Mouse (Mus musculus) CH12.LX (cell line): ENCODE measurements around the gene Ppp4c. TPM values are rescaled to one million over a fixed set of nuclear protein-coding genes. Genes with fewer than 3 reads are reported as not detected.

ENCODE experiments used
- DNase-seq: peaks from one replicate; pipeline ENCODE4 v3.0.0-alpha.2; 2013; ENCODE audit errors: extremely low read depth
- H3K27ac ChIP-seq: 2 replicates; pipeline ENCODE4 v1.5.1; 2012; ENCODE audit warnings: low read depth, mild to moderate bottlenecking, control low read depth, moderate library complexity; ENCODE audit not compliant: insufficient read depth
- H3K27me3 ChIP-seq: replicated peaks from 2 replicates; pipeline ENCODE3; 2012; ENCODE audit warnings: inconsistent platforms
- H3K36me3 ChIP-seq, 2 experiments: replicated peaks in 1 of 2; 2 replicates each; pipeline versions ENCODE3 to v1.6.1; 2012; ENCODE audit warnings: inconsistent platforms in 1 of 2, low read length in 1 of 2, mild to moderate bottlenecking in 1 of 2, mixed read lengths in 1 of 2, moderate library complexity in 1 of 2; ENCODE audit not compliant: control insufficient read depth in 1 of 2, insufficient read depth in 1 of 2
- H3K4me1 ChIP-seq, 2 experiments: 2 replicates each; pipeline ENCODE4 v1.6.1; 2012; ENCODE audit warnings: inconsistent platforms in 1 of 2, moderate library complexity in 1 of 2; ENCODE audit not compliant: insufficient read depth in 2 of 2, control insufficient read depth in 1 of 2
- H3K4me2 ChIP-seq: 2 replicates; pipeline ENCODE4 v1.6.1; 2012; ENCODE audit warnings: low read depth, mild to moderate bottlenecking, control low read depth; ENCODE audit not compliant: poor library complexity, insufficient read depth, severe bottlenecking
- H3K4me3 ChIP-seq, 3 experiments: fragments of 150-350 bp in 1 of 3; sonication (generic) in 1 of 3; replicated peaks in 1 of 3; 2 replicates each; pipeline versions ENCODE3 to v1.5.1; 2011 to 2012; ENCODE audit warnings: low read depth in 2 of 3, low read length in 2 of 3, mild to moderate bottlenecking in 2 of 3, moderate library complexity in 2 of 3, control low read depth in 1 of 3, improper control_type of control experiment in 1 of 3, inconsistent platforms in 1 of 3, mixed read lengths in 1 of 3; ENCODE audit not compliant: poor library complexity in 1 of 3
- H3K79me2 ChIP-seq: replicated peaks from 2 replicates; pipeline ENCODE4 v1.6.1; 2012; ENCODE audit warnings: mild to moderate bottlenecking, moderate library complexity; ENCODE audit not compliant: control insufficient read depth, poor library complexity, insufficient read depth, severe bottlenecking; ENCODE audit errors: extremely low read depth
- H3K9ac ChIP-seq: 2 replicates; pipeline ENCODE4 v1.6.1; 2012; ENCODE audit warnings: low read depth, mild to moderate bottlenecking, control low read depth, moderate library complexity; ENCODE audit not compliant: insufficient read depth
- H3K9me3 ChIP-seq: replicated peaks from 2 replicates; pipeline ENCODE3; 2012; ENCODE audit warnings: low read length, inconsistent platforms, mixed read lengths
- BHLHE40 ChIP-seq: IDR thresholded peaks from 2 replicates; pipeline ENCODE4 v1.6.1; 2011; ENCODE audit warnings: mild to moderate bottlenecking, low read depth, low read length, improper control_type of control experiment
- CHD1 ChIP-seq: IDR thresholded peaks from 2 replicates; pipeline ENCODE4 v1.6.1; 2012; ENCODE audit warnings: low read depth, low read length, improper control_type of control experiment, inconsistent platforms
- CTCF ChIP-seq, 2 experiments: IDR thresholded peaks in 1 of 2; conservative IDR thresholded peaks in 1 of 2; 2 replicates each; pipeline ENCODE4 v1.5.1; 2011 to 2012; ENCODE audit warnings: low read depth in 2 of 2, low read length in 2 of 2, improper control_type of control experiment in 1 of 2, inconsistent platforms in 1 of 2, mild to moderate bottlenecking in 1 of 2, moderate library complexity in 1 of 2
- E2F4 ChIP-seq: IDR thresholded peaks from 2 replicates; pipeline ENCODE4 v1.6.1; 2011; ENCODE audit warnings: low read depth, low read length, improper control_type of control experiment; ENCODE audit not compliant: insufficient replicate concordance
- ELF1 ChIP-seq: IDR thresholded peaks from 2 replicates; pipeline ENCODE4 v1.6.1; 2014; ENCODE audit warnings: low read depth, mild to moderate bottlenecking, inconsistent platforms, low read length, improper control_type of control experiment
- ETS1 ChIP-seq: conservative IDR thresholded peaks from 2 replicates; pipeline ENCODE4 v1.6.1; 2012; ENCODE audit warnings: low read depth, mild to moderate bottlenecking, inconsistent platforms, low read length, improper control_type of control experiment, moderate library complexity
- GABPA ChIP-seq: IDR thresholded peaks from 2 replicates; pipeline ENCODE4 v1.6.1; 2012; ENCODE audit warnings: low read depth, low read length, improper control_type of control experiment, inconsistent platforms; ENCODE audit not compliant: insufficient replicate concordance
- HCFC1 ChIP-seq: IDR thresholded peaks from 2 replicates; pipeline ENCODE4 v1.6.1; 2012; ENCODE audit warnings: low read depth, mild to moderate bottlenecking, inconsistent platforms, low read length, improper control_type of control experiment
- IRF4 ChIP-seq: IDR thresholded peaks from 2 replicates; pipeline ENCODE4 v1.6.1; 2014; ENCODE audit warnings: low read depth, mild to moderate bottlenecking, inconsistent platforms, low read length, improper control_type of control experiment
- JUND ChIP-seq: conservative IDR thresholded peaks from 2 replicates; pipeline ENCODE4 v1.6.1; 2011; ENCODE audit warnings: low read depth, low read length, improper control_type of control experiment
- KAT2A ChIP-seq: IDR thresholded peaks from 2 replicates; pipeline ENCODE4 v1.6.1; 2012; ENCODE audit warnings: low read length, improper control_type of control experiment, inconsistent platforms; ENCODE audit not compliant: insufficient replicate concordance
- MAFK ChIP-seq: IDR thresholded peaks from 2 replicates; pipeline ENCODE4 v1.6.1; 2011; ENCODE audit warnings: low read length, improper control_type of control experiment; ENCODE audit not compliant: insufficient replicate concordance
- MYC ChIP-seq: IDR thresholded peaks from 2 replicates; pipeline ENCODE4 v1.6.1; 2011; ENCODE audit warnings: low read depth, mild to moderate bottlenecking, improper control_type of control experiment, low read length
- NRF1 ChIP-seq: IDR thresholded peaks from 2 replicates; pipeline ENCODE4 v1.6.1; 2014; ENCODE audit warnings: low read depth, mild to moderate bottlenecking, inconsistent platforms, low read length, improper control_type of control experiment, moderate library complexity
- PAX5 ChIP-seq: IDR thresholded peaks from 2 replicates; pipeline ENCODE4 v1.6.1; 2012; ENCODE audit warnings: low read length, inconsistent platforms, mixed read lengths
- RAD21 ChIP-seq: IDR thresholded peaks from 2 replicates; pipeline ENCODE4 v1.6.1; 2011; ENCODE audit warnings: low read depth, mild to moderate bottlenecking, low read length, improper control_type of control experiment, moderate library complexity
- SIN3A ChIP-seq: IDR thresholded peaks from 2 replicates; pipeline ENCODE4 v1.6.1; 2012; ENCODE audit warnings: low read length, improper control_type of control experiment, inconsistent platforms
- TCF12 ChIP-seq: IDR thresholded peaks from 2 replicates; pipeline ENCODE4 v1.6.1; 2014; ENCODE audit warnings: low read depth, mild to moderate bottlenecking, inconsistent platforms, low read length, improper control_type of control experiment
- UBTF ChIP-seq: IDR thresholded peaks from 2 replicates; pipeline ENCODE4 v1.6.1; 2012; ENCODE audit warnings: low read depth, mild to moderate bottlenecking, inconsistent platforms, low read length, improper control_type of control experiment, moderate library complexity
- ZC3H11A ChIP-seq: IDR thresholded peaks from 2 replicates; pipeline ENCODE4 v1.6.1; 2012; ENCODE audit warnings: low read depth, mild to moderate bottlenecking, inconsistent platforms, low read length, improper control_type of control experiment
- ZMIZ1 ChIP-seq: IDR thresholded peaks from 2 replicates; pipeline ENCODE4 v1.6.1; 2012; ENCODE audit warnings: low read depth, mild to moderate bottlenecking, inconsistent platforms, low read length, improper control_type of control experiment
- dilution Hi-C: fragments of 300-500 bp; cut with MboI; formaldehyde crosslinking; loops from 2 replicates; pipeline ENCODE4 v1.14.3; 2020; ENCODE audit warnings: low sequenced_read_pairs; ENCODE audit not compliant: extremely low pct_unique_long_range_greater_than_20kb, extremely low pct_ligation_motif_present
- in situ Hi-C: fragments of 300-500 bp; cut with MboI; formaldehyde crosslinking; loops from 3 replicates; pipeline ENCODE4 v1.14.3; 2019; ENCODE audit warnings: low sequenced_read_pairs, low pct_ligation_motif_present, low pct_unique_long_range_greater_than_20kb, mixed read lengths
- polyA plus RNA-seq: library from polyadenylated mRNA; unstranded; fragments of >175 nt; gene quantifications from 2 replicates; pipeline ENCODE4 v1.2.1, GENCODE M21; 2012; ENCODE audit warnings: low read depth; ENCODE audit not compliant: insufficient read length
- total RNA-seq, 2 experiments: library from RNA; depleted of rRNA; stranded (reverse); fragments of 300-350 nt in 1 of 2; fragments of >200 nt in 1 of 2; gene quantifications; 2 replicates each; pipeline ENCODE4 v1.2.3; 2012 to 2014

Ppp4c gene
- total and polyA plus RNA-seq, 3 experiments: 161 to 213 (median 195) TPM

- dilution Hi-C loops: no loop called here
- no peak for TF ChIP-seq TCF12
- no peak for TF ChIP-seq MYC
- TF ChIP-seq E2F4: no peak
Observed at GRCm38 (mm10) chr7:126740977-126741376, 51.3 kb downstream of the Ppp4c start.

GRCm38 (mm10) chr7:126740132-126740735, 52.1 kb downstream of the Ppp4c start:
- Histone ChIP-seq H3K27me3 (no peaks in the 10 kb centered on the region), H3K4me2 (no peak overlapping the region), H3K9me3 (no peaks in the 10 kb centered on the region), H3K79me2 (no peaks in the 10 kb centered on the region), H3K36me3 (no peaks in the 10 kb centered on the region), H3K27ac (no peak overlapping the region), H3K9ac (no peak overlapping the region), H3K4me1 (peaks cover 4 to 7% of the 10 kb centered on the region in 2 experiments; a peak in 1 of 4 replicates), H3K4me3 (no peak overlapping the region)
- in situ Hi-C loops (no loop called here), dilution Hi-C loops (no loop called here)
- DNase-seq: no peak
- TF ChIP-seq SIN3A: no peak

More at GRCm38 (mm10) chr7:126740977-126741376, 51.3 kb downstream of the Ppp4c start:
- H3K4me1 ChIP-seq: peaks cover 8 to 9% of the 10 kb centered on the region in 2 experiments
- H3K27me3 ChIP-seq: no peaks in the 10 kb centered on the region
- no peaks in the 10 kb centered on the region for H3K79me2 ChIP-seq
- H3K9me3 ChIP-seq: no peaks in the 10 kb centered on the region
- DNase-seq: no peak
- no peaks in the 10 kb centered on the region for H3K36me3 ChIP-seq
- H3K27ac ChIP-seq: no peak overlapping the region
- in situ Hi-C loops: no loop called here
- no peak overlapping the region for H3K4me3 ChIP-seq
- H3K9ac ChIP-seq: no peak overlapping the region
- H3K4me2 ChIP-seq: no peak overlapping the region

GRCm38 (mm10) chr7:126739551-126739950, 52.7 kb downstream of the Ppp4c start:
- H3K9me3 ChIP-seq: no peaks in the 10 kb centered on the region
- no peak overlapping the region for H3K4me3 ChIP-seq
- 0 out of 4 replicates have a peak, but pooled peaks cover 0 to 7% of the 10 kb centered on the region in 2 experiments for H3K4me1 ChIP-seq
- no peaks in the 10 kb centered on the region for H3K36me3 ChIP-seq
- in situ Hi-C loops: no loop called here
- H3K9ac ChIP-seq: no peak overlapping the region
- no peak overlapping the region for H3K27ac ChIP-seq
- no peak for TF ChIP-seq CTCF (conservative IDR thresholded peaks at IDR 0.05 in 1 of 2, IDR thresholded peaks at IDR 0.05 in 1 of 2; ENCODE audit: low read depth in 2 of 2, low read length in 2 of 2)
- no peak for TF ChIP-seq BHLHE40
- TF ChIP-seq ZMIZ1: no peak
- no peak for TF ChIP-seq MAFK
- TF ChIP-seq IRF4: no peak
- no peak for TF ChIP-seq JUND
- no peak for TF ChIP-seq PAX5
- TF ChIP-seq SIN3A: no peak
- TF ChIP-seq ETS1: no peak
- TF ChIP-seq NRF1: no peak
- TF ChIP-seq UBTF: no peak
- TF ChIP-seq ZC3H11A: no peak
- TF ChIP-seq E2F4: no peak
- no peak for TF ChIP-seq HCFC1
- no peak for TF ChIP-seq RAD21
- TF ChIP-seq TCF12: no peak
- no peak for TF ChIP-seq GABPA
- TF ChIP-seq KAT2A: no peak
- TF ChIP-seq ELF1: no peak
- no peak for TF ChIP-seq CHD1
- TF ChIP-seq, all 38 proteins: peak for 0
- dilution Hi-C loops: no loop called here
- Histone ChIP-seq H3K27me3 (no peaks in the 10 kb centered on the region), H3K79me2 (no peaks in the 10 kb centered on the region), H3K4me2 (no peak overlapping the region)
- DNase-seq: no peak
